Mouse (Mus musculus) liver, adult 2 months (tissue): ENCODE measurements around the gene Slc2a4.

Experiments used
- CTCF ChIP-seq: fragments of 200-500 bp; IDR thresholded peaks from 2 replicates; pipeline ENCODE4 v1.5.1; 2011; ENCODE audit warnings: low read depth, low read length, control low read depth
- POLR2A ChIP-seq: fragments of 200-500 bp; IDR thresholded peaks from 2 replicates; pipeline ENCODE4 v1.6.1; 2011; ENCODE audit warnings: low read length, control low read depth; ENCODE audit not compliant: insufficient read depth; ENCODE audit errors: extremely low read depth

GRCm38 (mm10) chr11:69994401-69995090 lies 46.6 kb upstream of the Slc2a4 start:
- no peak for TF ChIP-seq CTCF
- no peak for TF ChIP-seq POLR2A
